Mouse (Mus musculus): ENCODE measurements around the gene Med27. TPM values are rescaled to one million over a fixed set of nuclear protein-coding genes. Genes with fewer than 3 reads are reported as not detected.

Gene Med27
- polyA plus RNA-seq, 1 experiment, result 33.3 TPM

DNA sequence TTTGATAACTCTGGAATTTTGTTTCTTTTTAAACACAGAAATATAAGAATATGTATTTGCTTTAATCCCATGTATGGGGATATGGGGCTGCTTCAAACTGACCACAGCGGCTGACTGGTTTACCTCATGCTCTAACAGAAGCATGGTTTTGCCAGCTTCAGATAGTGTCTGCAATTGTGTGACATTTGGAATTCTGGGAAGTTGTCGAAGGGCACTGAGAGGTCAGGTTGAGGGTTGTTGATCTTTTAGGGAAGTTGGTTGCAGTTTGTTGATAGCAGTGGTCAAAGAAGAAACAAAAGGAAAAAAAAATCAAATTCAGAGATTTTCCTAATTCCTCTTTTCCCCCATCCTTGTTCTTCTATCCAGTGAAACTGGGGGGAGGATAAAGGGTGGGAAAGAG lies 59.2 kb downstream of the Med27 start:
- Histone ChIP-seq H3K4me1 (ENCODE audit: control insufficient read depth, insufficient read depth, insufficient read length, low read length) (peaks cover 27% of the 10 kb centered on the region), H3K4me3 (ENCODE audit: low read depth, low read length) (no peak overlapping the region), H3K27me3 (ENCODE audit: control insufficient read depth, insufficient read depth, low read length) (no peaks in the 10 kb centered on the region), H3K27ac (ENCODE audit: insufficient read depth, low read depth, low read length) (no peak overlapping the region), H3K36me3 (ENCODE audit: control insufficient read depth, insufficient read depth, low read length) (no peaks in the 10 kb centered on the region)
- no peak for TF ChIP-seq CTCF (IDR thresholded peaks at IDR 0.05; ENCODE audit: extremely low read depth, insufficient read length, insufficient replicate concordance, low read depth, low read length)
- no peak for TF ChIP-seq POLR2A (IDR thresholded peaks at IDR 0.05; ENCODE audit: low read depth, low read length)
- WGBS, result 84% methylated on average over 2 of the region's 2 CpGs

DNA sequence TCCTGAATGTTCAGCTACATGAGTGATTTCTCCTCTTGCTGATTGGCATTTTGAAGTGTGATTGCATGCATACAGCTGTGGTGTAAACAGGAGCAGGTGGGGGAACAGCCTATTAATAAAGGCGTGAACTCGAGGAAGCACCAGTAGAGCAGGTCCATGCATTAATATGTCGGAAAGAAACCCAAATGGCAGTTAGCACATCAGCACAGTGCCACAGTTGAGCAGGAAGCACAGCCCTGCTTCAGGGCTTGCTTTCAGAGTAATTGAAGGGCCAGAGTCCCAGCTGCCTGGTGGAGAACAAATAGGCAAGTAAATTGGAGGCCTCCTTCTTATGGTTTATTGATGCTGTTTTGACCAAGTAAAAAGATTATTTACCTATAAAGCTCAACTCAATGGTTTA lies 60.7 kb downstream of the Med27 start:
- no peak for TF ChIP-seq CTCF (IDR thresholded peaks at IDR 0.05; ENCODE audit: extremely low read depth, insufficient read length, insufficient replicate concordance, low read depth, low read length)
- no peak for TF ChIP-seq POLR2A (IDR thresholded peaks at IDR 0.05; ENCODE audit: low read depth, low read length)
- no peak overlapping the region for H3K4me3 ChIP-seq (ENCODE audit: low read depth, low read length)
- WGBS, result 21% methylated on average over 3 of the region's 3 CpGs

DNA sequence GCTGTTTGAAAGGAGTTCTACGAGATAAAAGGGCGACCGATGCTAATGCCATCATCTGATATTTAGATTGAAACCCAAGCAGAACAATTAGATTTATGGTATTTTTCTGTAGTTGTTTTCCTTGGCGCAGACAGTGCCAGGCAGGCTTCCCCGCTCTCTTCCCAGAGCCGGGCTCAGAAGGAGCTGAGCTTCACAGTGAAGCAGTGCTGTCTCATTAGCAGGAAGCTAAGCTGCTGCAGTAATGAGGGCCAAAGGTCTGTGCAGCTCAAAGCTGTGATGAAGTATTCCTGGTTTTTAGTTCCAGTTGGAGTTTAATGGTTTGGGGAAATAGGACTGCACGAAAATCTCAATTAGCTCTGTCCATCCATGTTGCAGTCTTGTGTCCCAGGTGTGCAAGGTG lies 61.1 kb downstream of the Med27 start:
- Histone ChIP-seq H3K4me1 (ENCODE audit: control insufficient read depth, insufficient read depth, insufficient read length, low read length) (peaks cover 38% of the 10 kb centered on the region), H3K27me3 (ENCODE audit: control insufficient read depth, insufficient read depth, low read length) (no peaks in the 10 kb centered on the region), H3K4me3 (ENCODE audit: low read depth, low read length) (no peak overlapping the region), H3K27ac (ENCODE audit: insufficient read depth, low read depth, low read length) (peak overlapping the region; percentile 81), H3K36me3 (ENCODE audit: control insufficient read depth, insufficient read depth, low read length) (no peaks in the 10 kb centered on the region)
- TF ChIP-seq CTCF (IDR thresholded peaks at IDR 0.05; ENCODE audit: extremely low read depth, insufficient read length, insufficient replicate concordance, low read depth, low read length) (no peak), POLR2A (IDR thresholded peaks at IDR 0.05; ENCODE audit: low read depth, low read length) (no peak)
- 33% methylated on average over 7 of the region's 7 CpGs for WGBS

More for the DNA sequence above, 60.7 kb downstream of the Med27 start:
- Histone ChIP-seq H3K27ac (ENCODE audit: insufficient read depth, low read depth, low read length) (peak overlapping the region; percentile 33), H3K4me1 (ENCODE audit: control insufficient read depth, insufficient read depth, insufficient read length, low read length) (peaks cover 34% of the 10 kb centered on the region), H3K27me3 (ENCODE audit: control insufficient read depth, insufficient read depth, low read length) (no peaks in the 10 kb centered on the region), H3K36me3 (ENCODE audit: control insufficient read depth, insufficient read depth, low read length) (no peaks in the 10 kb centered on the region)

DNA sequence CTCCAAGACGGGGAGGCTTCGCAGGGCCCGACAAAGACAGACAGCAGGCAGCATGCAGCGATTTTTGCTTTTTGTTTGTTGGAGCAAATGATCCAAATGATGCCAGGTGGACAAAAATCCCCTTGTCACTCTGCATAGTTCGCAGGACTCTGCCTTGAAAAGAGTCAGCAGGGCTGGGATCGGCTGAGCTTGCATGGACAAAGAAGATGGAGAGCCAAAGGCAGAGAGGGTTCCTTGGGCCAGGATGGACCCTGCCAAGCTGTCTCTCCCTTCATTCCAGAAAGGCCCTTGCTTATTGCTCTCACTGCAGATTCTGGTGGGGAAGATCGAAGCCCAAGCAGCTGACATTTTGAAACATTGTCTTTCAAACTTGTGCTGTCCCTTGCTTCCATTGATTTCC lies 64.3 kb downstream of the Med27 start:
- Histone ChIP-seq H3K36me3 (ENCODE audit: control insufficient read depth, insufficient read depth, low read length) (no peaks in the 10 kb centered on the region), H3K27ac (ENCODE audit: insufficient read depth, low read depth, low read length) (peak overlapping the region; percentile 54), H3K4me1 (ENCODE audit: control insufficient read depth, insufficient read depth, insufficient read length, low read length) (peaks cover 47% of the 10 kb centered on the region), H3K27me3 (ENCODE audit: control insufficient read depth, insufficient read depth, low read length) (no peaks in the 10 kb centered on the region), H3K4me3 (ENCODE audit: low read depth, low read length) (no peak overlapping the region)
- 53% methylated on average over 7 of the region's 7 CpGs for WGBS
- TF ChIP-seq POLR2A (IDR thresholded peaks at IDR 0.05; ENCODE audit: low read depth, low read length) (no peak), CTCF (IDR thresholded peaks at IDR 0.05; ENCODE audit: extremely low read depth, insufficient read length, insufficient replicate concordance, low read depth, low read length) (no peak)

DNA sequence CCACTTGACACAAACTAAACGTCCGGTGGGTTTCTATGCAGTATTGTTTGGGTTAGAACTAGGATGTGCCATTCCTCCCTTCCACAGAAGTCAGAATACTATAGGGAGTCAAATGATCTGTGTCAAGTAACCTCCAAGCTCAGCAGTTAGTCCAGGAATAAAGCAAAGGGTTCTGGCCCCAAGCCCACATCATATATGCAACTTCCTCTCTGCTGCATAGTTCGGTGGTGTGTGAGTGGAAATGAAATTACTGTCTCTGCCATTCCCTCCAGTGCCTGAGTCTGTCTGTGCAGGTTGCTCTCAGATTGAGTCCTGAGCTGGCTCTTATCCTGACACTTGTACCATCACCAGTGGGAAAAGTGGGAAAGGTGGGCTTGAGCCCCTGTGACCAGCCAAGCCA lies 65.8 kb downstream of the Med27 start:
- no peak for TF ChIP-seq CTCF (IDR thresholded peaks at IDR 0.05; ENCODE audit: extremely low read depth, insufficient read length, insufficient replicate concordance, low read depth, low read length)
- TF ChIP-seq POLR2A (IDR thresholded peaks at IDR 0.05; ENCODE audit: low read depth, low read length), result no peak
- H3K27ac ChIP-seq (ENCODE audit: insufficient read depth, low read depth, low read length), result peak overlapping the region; percentile 30; the same call in 1 of the 2 replicates
- H3K4me3 ChIP-seq (ENCODE audit: low read depth, low read length), result no peak overlapping the region
- H3K36me3 ChIP-seq (ENCODE audit: control insufficient read depth, insufficient read depth, low read length), result no peaks in the 10 kb centered on the region
- H3K27me3 ChIP-seq (ENCODE audit: control insufficient read depth, insufficient read depth, low read length), result no peaks in the 10 kb centered on the region
- 57% methylated on average over 3 of the region's 3 CpGs for WGBS
- peaks cover 38% of the 10 kb centered on the region for H3K4me1 ChIP-seq (ENCODE audit: control insufficient read depth, insufficient read depth, insufficient read length, low read length)

DNA sequence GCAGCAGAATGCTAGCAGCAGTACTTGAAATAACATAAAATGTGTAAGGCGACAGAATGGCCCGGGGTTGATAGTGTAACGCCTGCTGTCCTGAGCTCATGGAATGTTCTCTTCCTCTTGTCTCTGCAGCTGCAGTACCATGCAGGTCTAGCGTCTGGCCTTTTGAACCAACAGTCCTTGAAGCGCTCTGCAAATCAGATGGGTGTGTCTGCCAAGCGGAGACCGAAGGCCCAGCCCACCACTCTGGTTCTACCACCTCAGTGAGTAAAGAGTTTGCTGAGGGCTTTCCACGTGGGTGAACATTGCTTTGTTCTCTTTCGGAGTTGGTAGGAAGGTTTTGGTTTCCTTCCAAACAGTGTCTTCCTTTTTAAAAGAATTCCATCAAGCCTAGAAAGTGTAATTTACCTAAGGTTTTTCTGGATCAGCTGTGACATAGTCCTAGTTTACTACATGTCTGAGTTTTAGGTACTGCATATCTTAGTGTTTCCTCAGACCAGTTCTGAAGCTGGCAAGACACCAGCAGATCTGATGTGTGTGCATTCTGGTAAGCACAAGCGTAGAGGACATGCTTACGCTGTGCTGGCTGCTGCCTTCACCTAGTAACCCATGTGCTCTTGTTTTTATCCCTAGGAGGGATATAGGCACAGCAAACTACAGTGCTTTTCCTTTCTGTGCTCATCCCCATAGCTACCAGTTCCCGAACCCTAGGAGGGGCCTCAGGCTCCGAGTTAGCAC lies 66.8 kb downstream of the Med27 start:
- peak overlapping the region; percentile 30 for H3K27ac ChIP-seq (ENCODE audit: insufficient read depth, low read depth, low read length)
- H3K27me3 ChIP-seq (ENCODE audit: control insufficient read depth, insufficient read depth, low read length), result no peaks in the 10 kb centered on the region
- no peaks in the 10 kb centered on the region for H3K36me3 ChIP-seq (ENCODE audit: control insufficient read depth, insufficient read depth, low read length)
- no peak overlapping the region for H3K4me3 ChIP-seq (ENCODE audit: low read depth, low read length)
- peaks cover 32% of the 10 kb centered on the region for H3K4me1 ChIP-seq (ENCODE audit: control insufficient read depth, insufficient read depth, insufficient read length, low read length)
- no peak for TF ChIP-seq CTCF (IDR thresholded peaks at IDR 0.05; ENCODE audit: extremely low read depth, insufficient read length, insufficient replicate concordance, low read depth, low read length)
- TF ChIP-seq POLR2A (IDR thresholded peaks at IDR 0.05; ENCODE audit: low read depth, low read length), result no peak
- WGBS, result 32% methylated on average over 13 of the region's 13 CpGs

DNA sequence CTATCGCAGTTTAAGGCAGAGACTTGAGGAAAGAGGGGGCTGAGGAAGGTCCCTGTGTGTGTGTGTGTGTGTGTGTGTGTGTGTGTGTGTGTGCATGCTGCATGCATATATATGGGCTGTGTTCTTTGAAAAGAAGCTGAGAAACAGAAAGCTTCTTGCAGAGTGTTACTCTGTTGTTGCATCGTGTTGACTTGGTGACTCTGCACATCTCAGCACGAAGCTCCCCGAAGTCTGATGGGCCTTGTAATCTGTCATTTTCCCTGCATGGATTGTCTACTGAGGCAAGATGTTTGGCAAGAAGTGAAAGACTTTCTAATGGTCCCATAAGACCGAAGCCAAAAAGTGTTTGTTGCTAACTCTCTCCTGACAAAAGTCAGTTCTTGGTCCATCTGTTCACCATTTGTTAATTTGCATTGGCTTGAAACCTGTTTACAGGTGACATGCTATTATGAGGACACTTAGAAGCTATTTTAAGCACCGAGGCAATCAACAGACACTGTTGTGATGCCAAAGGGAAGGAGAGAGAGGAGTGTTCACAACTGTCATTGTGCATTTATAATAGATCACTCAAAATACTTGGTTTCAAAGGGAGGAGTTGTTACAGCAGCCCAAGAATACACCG lies 68.3 kb downstream of the Med27 start:
- TF ChIP-seq CTCF (IDR thresholded peaks at IDR 0.05; ENCODE audit: extremely low read depth, insufficient read length, insufficient replicate concordance, low read depth, low read length), result no peak
- no peaks in the 10 kb centered on the region for H3K36me3 ChIP-seq (ENCODE audit: control insufficient read depth, insufficient read depth, low read length)
- peaks cover 23% of the 10 kb centered on the region for H3K4me1 ChIP-seq (ENCODE audit: control insufficient read depth, insufficient read depth, insufficient read length, low read length)
- H3K27me3 ChIP-seq (ENCODE audit: control insufficient read depth, insufficient read depth, low read length), result no peaks in the 10 kb centered on the region
- no peak overlapping the region for H3K27ac ChIP-seq (ENCODE audit: insufficient read depth, low read depth, low read length)
- 87% methylated on average over 7 of the region's 7 CpGs for WGBS
- H3K4me3 ChIP-seq (ENCODE audit: low read depth, low read length), result no peak overlapping the region
